Mouse (Mus musculus) brain, adult 10 weeks (tissue): ENCODE data around the gene Plod2. TPM values are rescaled to one million over a fixed set of nuclear protein-coding genes. Genes with fewer than 3 reads are reported as not detected.

ENCODE experiments used
- polyA plus RNA-seq: library from polyadenylated mRNA; stranded (reverse); fragments of 350-450 nt; fragmentation: Illumina TruSeq; extraction: RNeasy Lipid Tissue Mini Kit (QIAGEN cat#74804); gene quantifications from one replicate; pipeline ENCODE4 v1.2.3, GENCODE M21; 2015; ENCODE audit warnings: low read depth, low replicate concordance

Gene Plod2
- 4.2 TPM for polyA plus RNA-seq

GRCm38 (mm10) chr9:92541977-92542561, at the start of gene Plod2:
TSS of gene Plod2 (plus strand) at chr9:92542223.

Other genes starting within 250 kb of the Plod2 start
- not detected for gene 1700057G04Rik, start 232.8 kb upstream of the Plod2 start, polyA plus RNA-seq
- 4.3 TPM for gene Plscr4, start 84.8 kb upstream of the Plod2 start, polyA plus RNA-seq